In genomic region chr6:115730560-115731342, GRCm38 (mm10) we compare ENCODE assay signal across 13 mouse cellular contexts. TPM values are rescaled to one million over a fixed set of nuclear protein-coding genes. Genes with fewer than 3 reads are reported as not detected.
A peak's percentile ranks its signal among the peaks of the same experiment; 100 is the strongest.
DNase-seq lines count a peak whose midpoint lies in the region; ATAC-seq and TF ChIP-seq lines count a peak whose summit lies in the region.
"Had no signal": no experiment of that assay in that cellular context is flagged by ENCODE, and none has a peak within 500 bp of the region (broad histone marks: within the 10 kb centered on the region; RNA-seq: fewer than 3 reads in every experiment).

No protein-coding gene starts in this region.

- no peak overlapping the region for H3K4me3 ChIP-seq in heart, embryonic 13.5 days
- no peak overlapping the region for H3K4me3 ChIP-seq in limb, embryonic 11.5 days (ENCODE audit: low read depth, low read length)
- no peak overlapping the region for H3K4me3 ChIP-seq in limb, embryonic 10.5 days
- H3K4me3 ChIP-seq in limb, embryonic 14.5 days (replicated peaks; ENCODE audit: low read length), result no peak overlapping the region
- no peak overlapping the region for H3K4me3 ChIP-seq in layer of hippocampus, adult 2 months
- H3K4me3 ChIP-seq: forebrain, embryonic 13.5 days; intestine, embryonic 15.5 days had no signal

- peak overlapping the region; percentile 22 for H3K4me2 ChIP-seq in heart, embryonic 13.5 days
- no peak overlapping the region for H3K4me2 ChIP-seq in limb, embryonic 11.5 days (ENCODE audit: low read depth, severe bottlenecking)
- H3K4me2 ChIP-seq in limb, embryonic 14.5 days (replicated peaks; ENCODE audit: low read depth, low read length, severe bottlenecking), result no peak overlapping the region; the same call in 1 of the 2 replicates
- H3K4me2 ChIP-seq: forebrain, embryonic 13.5 days; intestine, embryonic 15.5 days had no signal

- peaks cover 13% of the 10 kb centered on the region for H3K9me3 ChIP-seq in heart, embryonic 13.5 days
- no peaks in the 10 kb centered on the region for H3K9me3 ChIP-seq in limb, embryonic 11.5 days (ENCODE audit: control insufficient read depth, low read length)
- H3K9me3 ChIP-seq in limb, embryonic 10.5 days (replicated peaks), result no peaks in the 10 kb centered on the region
- 0 out of 2 replicates have a peak, but pooled peaks cover 5% of the 10 kb centered on the region for H3K9me3 ChIP-seq in limb, embryonic 14.5 days (ENCODE audit: control insufficient read depth, low read length)

- 58% methylated on average over 20 of the region's 20 CpGs for WGBS in heart, embryonic 13.5 days
- WGBS in limb, embryonic 11.5 days, result 73% methylated on average over 20 of the region's 20 CpGs
- WGBS in limb, embryonic 10.5 days, result 76% methylated on average over 20 of the region's 20 CpGs
- WGBS in limb, embryonic 14.5 days, result 49% methylated on average over 20 of the region's 20 CpGs

- TF ChIP-seq POLR2A in limb, embryonic 14.5 days (IDR thresholded peaks at IDR 0.05; ENCODE audit: borderline replicate concordance, extremely low read depth, insufficient read depth, insufficient read length), result no peak

- DNase-seq in heart, adult 9 months (ENCODE audit: low spot score in 2 of 2), result no peak
- DNase-seq in limb, embryonic 11.5 days (ENCODE audit: low spot score), result no peak
- no peak for DNase-seq in limb, embryonic 10.5 days (ENCODE audit: low spot score)
- DNase-seq in NIH3T3 (ENCODE audit: low read depth), result peak; percentile 19
- DNase-seq in limb, embryonic 14.5 days (ENCODE audit: low spot score), result peak; percentile 15
- DNase-seq in yolk sac, embryonic 10.5 days (ENCODE audit: low spot score), result no peak
- no peak for DNase-seq in layer of hippocampus, adult 2 months (ENCODE audit: low spot score in 2 of 2)
- DNase-seq: B cell, adult 2 months; cerebellum, adult 8-10 months; embryo, embryonic 11 days had no signal

- 0 out of 2 replicates have a peak overlapping the region, but pooled peaks have one; percentile 16 for H3K9ac ChIP-seq in heart, embryonic 13.5 days
- H3K9ac ChIP-seq in limb, embryonic 11.5 days (ENCODE audit: low read length), result no peak overlapping the region
- 0 out of 2 replicates have a peak overlapping the region, but pooled peaks have one; percentile 22 for H3K9ac ChIP-seq in limb, embryonic 14.5 days (ENCODE audit: low read depth, low read length, severe bottlenecking)
- H3K9ac ChIP-seq: forebrain, embryonic 13.5 days; intestine, embryonic 15.5 days had no signal

- no peak for ATAC-seq in heart, embryonic 13.5 days (ENCODE audit: extremely low read depth, insufficient number of reproducible peaks, low FRiP score, low TSS enrichment)
- no peak for ATAC-seq in limb, embryonic 11.5 days (ENCODE audit: insufficient number of reproducible peaks, low FRiP score, low TSS enrichment, low read depth)
- ATAC-seq in limb, embryonic 14.5 days (ENCODE audit: low FRiP score, low read depth), result no peak
- ATAC-seq: forebrain, embryonic 13.5 days; intestine, embryonic 15.5 days had no signal

- H3K4me1 ChIP-seq in heart, embryonic 13.5 days, result peaks cover 13% of the 10 kb centered on the region
- H3K4me1 ChIP-seq in limb, embryonic 11.5 days (ENCODE audit: control insufficient read depth, insufficient read depth, low read length), result no peaks in the 10 kb centered on the region
- 0 out of 2 replicates have a peak, but pooled peaks cover 10% of the 10 kb centered on the region for H3K4me1 ChIP-seq in limb, embryonic 10.5 days
- H3K4me1 ChIP-seq in limb, embryonic 14.5 days (ENCODE audit: control insufficient read depth, insufficient read depth, low read length), result no peaks in the 10 kb centered on the region
- H3K4me1 ChIP-seq: forebrain, embryonic 13.5 days; intestine, embryonic 15.5 days had no signal

- no peaks in the 10 kb centered on the region for H3K36me3 ChIP-seq in heart, embryonic 13.5 days
- H3K36me3 ChIP-seq in limb, embryonic 11.5 days (ENCODE audit: control insufficient read depth, insufficient read depth, low read length), result no peaks in the 10 kb centered on the region
- H3K36me3 ChIP-seq in limb, embryonic 10.5 days, result no peaks in the 10 kb centered on the region
- H3K36me3 ChIP-seq in limb, embryonic 14.5 days (ENCODE audit: control insufficient read depth, insufficient read depth, low read length), result no peaks in the 10 kb centered on the region
- H3K36me3 ChIP-seq: intestine, embryonic 15.5 days had no signal

- H3K27me3 ChIP-seq in heart, embryonic 13.5 days (replicated peaks), result no peaks in the 10 kb centered on the region
- H3K27me3 ChIP-seq in limb, embryonic 11.5 days (ENCODE audit: control insufficient read depth, insufficient read depth, low read length), result no peaks in the 10 kb centered on the region
- no peaks in the 10 kb centered on the region for H3K27me3 ChIP-seq in limb, embryonic 10.5 days (ENCODE audit: low read depth, poor library complexity, severe bottlenecking)
- no peaks in the 10 kb centered on the region for H3K27me3 ChIP-seq in limb, embryonic 14.5 days (ENCODE audit: control insufficient read depth, insufficient read depth, low read length)
- H3K27me3 ChIP-seq: forebrain, embryonic 13.5 days; intestine, embryonic 15.5 days had no signal

- H3K27ac ChIP-seq in heart, embryonic 13.5 days (replicated peaks), result 0 out of 2 replicates have a peak overlapping the region, but pooled peaks have one; percentile 8
- 0 out of 2 replicates have a peak overlapping the region, but pooled peaks have one; percentile 8 for H3K27ac ChIP-seq in limb, embryonic 11.5 days (replicated peaks; ENCODE audit: low read depth, low read length)
- no peak overlapping the region for H3K27ac ChIP-seq in limb, embryonic 10.5 days
- peak overlapping the region; percentile 49; the same call in 1 of the 2 replicates for H3K27ac ChIP-seq in limb, embryonic 14.5 days (replicated peaks; ENCODE audit: low read depth, low read length)
- no peak overlapping the region for H3K27ac ChIP-seq in layer of hippocampus, adult 2 months
- H3K27ac ChIP-seq: forebrain, embryonic 13.5 days; intestine, embryonic 15.5 days had no signal

- TF ChIP-seq CTCF in layer of hippocampus, adult 2 months (conservative IDR thresholded peaks at IDR 0.05), result no peak

RNA-seq across cellular contexts. Expression of gene Tmem40, which starts 31.5 kb away (rescaled TPM):
- 1.5 and 2.2 TPM in 2 replicates for polyA plus RNA-seq in heart, embryonic 13.5 days (2015; fragmentation: Nextera tagmentation; extraction: Ambion mirVana)
- polyA plus RNA-seq in limb, embryonic 11.5 days (2014; fragmentation: Nextera tagmentation; extraction: Ambion mirVana), result 2.2 and 2.6 TPM in 2 replicates
- polyA plus RNA-seq in limb, embryonic 10.5 days (2016; fragmentation: Nextera tagmentation; extraction: Ambion mirVana), result 0.95 and 1.8 TPM in 2 replicates
- 7.0 and 8.0 TPM in 2 replicates for polyA plus RNA-seq in limb, embryonic 14.5 days (2012; rRNA removed)
- 10.0 and 13.1 TPM in 2 replicates for polyA plus RNA-seq in limb, embryonic 14.5 days (2014; fragmentation: Nextera tagmentation; extraction: Ambion mirVana)
- under 1 TPM; 0.42 to 0.44 TPM for total RNA-seq in layer of hippocampus, adult 2 months (2021)

RNA-seq across cellular contexts. Expression of gene Cand2, which starts 43.6 kb away (rescaled TPM):
- polyA plus RNA-seq in heart, embryonic 13.5 days (2015; fragmentation: Nextera tagmentation; extraction: Ambion mirVana), result 51.2 and 52.5 TPM in 2 replicates
- polyA plus RNA-seq in limb, embryonic 11.5 days (2014; fragmentation: Nextera tagmentation; extraction: Ambion mirVana), result 58.4 and 64.3 TPM in 2 replicates
- 73.1 and 88.1 TPM in 2 replicates for polyA plus RNA-seq in limb, embryonic 10.5 days (2016; fragmentation: Nextera tagmentation; extraction: Ambion mirVana)
- 57.7 and 78.8 TPM in 2 replicates for polyA plus RNA-seq in limb, embryonic 14.5 days (2012; rRNA removed)
- polyA plus RNA-seq in limb, embryonic 14.5 days (2014; fragmentation: Nextera tagmentation; extraction: Ambion mirVana), result 39.1 and 42.0 TPM in 2 replicates
- total RNA-seq in layer of hippocampus, adult 2 months (2021), result 1 to 10 TPM; 3.2 to 4.0 TPM

RNA-seq across cellular contexts. Expression of gene Raf1, which starts 54.3 kb away (rescaled TPM):
- 85.0 and 85.7 TPM in 2 replicates for polyA plus RNA-seq in heart, embryonic 13.5 days (2015; fragmentation: Nextera tagmentation; extraction: Ambion mirVana)
- polyA plus RNA-seq in limb, embryonic 11.5 days (2014; fragmentation: Nextera tagmentation; extraction: Ambion mirVana), result 135 and 141 TPM in 2 replicates
- polyA plus RNA-seq in limb, embryonic 10.5 days (2016; fragmentation: Nextera tagmentation; extraction: Ambion mirVana), result 121 TPM in 2 replicates
- polyA plus RNA-seq in limb, embryonic 14.5 days (2012; rRNA removed), result 176 and 197 TPM in 2 replicates
- polyA plus RNA-seq in limb, embryonic 14.5 days (2014; fragmentation: Nextera tagmentation; extraction: Ambion mirVana), result 120 and 134 TPM in 2 replicates
- 10 to 100 TPM; 81.8 to 98.6 TPM for total RNA-seq in layer of hippocampus, adult 2 months (2021)

Comparison
In these comparisons a context has a peak if more than half of its experiments do, and no peak if none do; other contexts are left out.
1. H3K27ac ChIP-seq: peak in heart, embryonic 13.5 days (single experiment), limb, embryonic 11.5 days (single experiment) and limb, embryonic 14.5 days (single experiment); none in limb, embryonic 10.5 days (single experiment) and layer of hippocampus, adult 2 months (single experiment).
2. DNase-seq: peak in NIH3T3 (single experiment) and limb, embryonic 14.5 days (single experiment); none in heart, adult 9 months (0 of 2), limb, embryonic 11.5 days (single experiment), limb, embryonic 10.5 days (single experiment), yolk sac, embryonic 10.5 days (single experiment) and layer of hippocampus, adult 2 months (0 of 2).